Mouse (Mus musculus) inflammation-experienced regulatory T-cells, adult 6 months (primary cell): ENCODE data around the gene Myo18a. TPM values are rescaled to one million over a fixed set of nuclear protein-coding genes. Genes with fewer than 3 reads are reported as not detected.

Experiments
- ATAC-seq: one replicate; pipeline ENCODE4 v1.8.0; 2017
- polyA plus RNA-seq, 3 experiments: library from polyadenylated mRNA; unstranded; fragments of 100-300 nt; shearing (Covaris generic); gene quantifications; one replicate each; pipeline ENCODE4 v1.2.1; 2017

Gene Myo18a
- polyA plus RNA-seq, 3 experiments from 2014 or later, result 23.8 to 27.3 (median 25.1) TPM

- ATAC-seq, result no peak
These were observed 110.1 kb downstream of the Myo18a start for GRCm38 (mm10) chr11:77873116-77873515.

GRCm38 (mm10) chr11:77874685-77875231 lies 111.7 kb downstream of the Myo18a start:
- no peak for ATAC-seq

- no peak for ATAC-seq
These were observed 112.2 kb downstream of the Myo18a start for GRCm38 (mm10) chr11:77875269-77875668.

- no peak for ATAC-seq
These were observed 113.1 kb downstream of the Myo18a start for GRCm38 (mm10) chr11:77875847-77876759.

GRCm38 (mm10) chr11:77876760-77877148 lies 113.7 kb downstream of the Myo18a start:
- ATAC-seq, result no peak

- ATAC-seq, result no peak
These were observed 121.6 kb downstream of the Myo18a start for GRCm38 (mm10) chr11:77884524-77885245.

GRCm38 (mm10) chr11:77885246-77885575 lies 122.2 kb downstream of the Myo18a start:
- ATAC-seq, result no peak

- ATAC-seq, result peak; percentile 91
These were observed 124.4 kb downstream of the Myo18a start for GRCm38 (mm10) chr11:77887373-77887960.

GRCm38 (mm10) chr11:77888846-77889245 lies 125.8 kb downstream of the Myo18a start:
- no peak for ATAC-seq

- no peak for ATAC-seq
These were observed 126.4 kb downstream of the Myo18a start for GRCm38 (mm10) chr11:77889484-77889883.

GRCm38 (mm10) chr11:77890648-77891258 lies 127.7 kb downstream of the Myo18a start:
- no peak for ATAC-seq

- ATAC-seq, result no peak
These were observed 129.8 kb downstream of the Myo18a start for GRCm38 (mm10) chr11:77892883-77893282.

GRCm38 (mm10) chr11:77893283-77893682 lies 130.2 kb downstream of the Myo18a start:
- no peak for ATAC-seq

- no peak for ATAC-seq
These were observed 131.0 kb downstream of the Myo18a start, which contains the start of gene Pipox for GRCm38 (mm10) chr11:77893787-77894718. TSS of gene Pipox (minus strand) at chr11:77894096.

GRCm38 (mm10) chr11:77894967-77895366 lies 131.9 kb downstream of the Myo18a start:
- no peak for ATAC-seq

GRCm38 (mm10) chr11:77896011-77896410 lies 133.0 kb downstream of the Myo18a start:
- ATAC-seq, result no peak

- no peak for ATAC-seq
These were observed 133.4 kb downstream of the Myo18a start for GRCm38 (mm10) chr11:77896480-77896819.

GRCm38 (mm10) chr11:77896820-77897805 lies 134.1 kb downstream of the Myo18a start:
- no peak for ATAC-seq

GRCm38 (mm10) chr11:77900187-77900586 lies 137.1 kb downstream of the Myo18a start:
- ATAC-seq, result no peak

- no peak for ATAC-seq
These were observed 137.7 kb downstream of the Myo18a start for GRCm38 (mm10) chr11:77900696-77901095.
